In genomic region chr5:118708215-118708949, GRCm38 (mm10) we compare ENCODE assay signal across 8 mouse cellular contexts.
DNase-seq lines count a peak whose midpoint lies in the region; ATAC-seq lines count a peak whose summit lies in the region.

No protein-coding gene starts in this region.

- peak; percentile 48 for ATAC-seq in CD4-positive, CD25-positive, alpha-beta regulatory T cell, adult 4 months

- DNase-seq in adrenal gland, adult 2 months, result peak; percentile 68
- peak; percentile 40 for DNase-seq in embryo, embryonic 11.5 days (ENCODE audit: low read depth, low spot score)
- DNase-seq in heart, adult 9 months (ENCODE audit: low spot score in 2 of 2), result peak; percentile 21 to 54
- peak; percentile 81 to 88 for DNase-seq in kidney, postnatal 25 days
- peak; percentile 65 to 71 for DNase-seq in lung, adult 18-20 months
- peak; percentile 75 for DNase-seq in right cerebral cortex, postnatal 4 days
- peak; percentile 62 to 70 for DNase-seq in urinary bladder, postnatal 36 days (ENCODE audit: low spot score in 2 of 2)

Comparison
In these comparisons a context has a peak if more than half of its experiments do, and no peak if none do; other contexts are left out.
1. Peak in every context shown above with its lines: DNase-seq and ATAC-seq.